Mouse (Mus musculus) MEL (cell line): ENCODE data around the gene Cst3. TPM values are rescaled to one million over a fixed set of nuclear protein-coding genes. Genes with fewer than 3 reads are reported as not detected.

Experiments used
- DNase-seq: peaks from one replicate; pipeline ENCODE4 v3.0.0; 2011; ENCODE audit warnings: low read depth, low spot score
- H3K27ac ChIP-seq: 2 replicates; pipeline ENCODE4 v1.5.1; 2012; ENCODE audit warnings: low read depth, mild to moderate bottlenecking, control low read depth, low read length, moderate library complexity; ENCODE audit not compliant: control insufficient read depth
- H3K27me3 ChIP-seq, 2 experiments: fragments of 150-350 bp in 1 of 2; sonication (generic) in 1 of 2; 2 replicates each; pipeline ENCODE4 v1.6.1; 2012; ENCODE audit warnings: low read length in 2 of 2, mild to moderate bottlenecking in 2 of 2, improper control_type of control experiment in 1 of 2, moderate library complexity in 1 of 2; ENCODE audit not compliant: insufficient read depth in 2 of 2, control insufficient read depth in 1 of 2
- H3K36me3 ChIP-seq, 2 experiments: 2 replicates each; pipeline ENCODE4 v1.6.1; 2012 to 2014; ENCODE audit warnings: low read length in 2 of 2, improper control_type of control experiment in 1 of 2, inconsistent platforms in 1 of 2, mild to moderate bottlenecking in 1 of 2; ENCODE audit not compliant: insufficient read depth in 2 of 2, control insufficient read depth in 1 of 2
- H3K4me1 ChIP-seq, 2 experiments: fragments of 150-350 bp in 1 of 2; sonication (generic) in 1 of 2; 2 replicates each; pipeline ENCODE4 v1.6.1; 2012; ENCODE audit warnings: low read length in 2 of 2, improper control_type of control experiment in 1 of 2, mild to moderate bottlenecking in 1 of 2; ENCODE audit not compliant: insufficient read depth in 2 of 2, control insufficient read depth in 1 of 2
- H3K4me3 ChIP-seq, 2 experiments: fragments of 150-350 bp in 1 of 2; sonication (generic) in 1 of 2; 2 replicates each; pipeline ENCODE4 v1.5.1; 2012; ENCODE audit warnings: low read depth in 2 of 2, low read length in 2 of 2, mild to moderate bottlenecking in 2 of 2, moderate library complexity in 2 of 2, control low read depth in 1 of 2, improper control_type of control experiment in 1 of 2; ENCODE audit not compliant: control insufficient read depth in 1 of 2, insufficient read depth in 1 of 2
- H3K79me2 ChIP-seq: 2 replicates; pipeline ENCODE4 v1.6.1; 2012; ENCODE audit warnings: mild to moderate bottlenecking, low read length, moderate library complexity; ENCODE audit not compliant: control insufficient read depth, poor library complexity, insufficient read depth
- H3K9ac ChIP-seq: 2 replicates; pipeline ENCODE4 v1.6.1; 2012; ENCODE audit warnings: low read depth, mild to moderate bottlenecking, control low read depth, low read length, moderate library complexity; ENCODE audit not compliant: control insufficient read depth, poor library complexity, severe bottlenecking
- H3K9me3 ChIP-seq: fragments of 150-350 bp; sonication (generic); replicated peaks from 2 replicates; pipeline ENCODE4 v1.6.1; 2012; ENCODE audit warnings: mild to moderate bottlenecking, low read length, improper control_type of control experiment, moderate library complexity; ENCODE audit not compliant: insufficient read depth
- BHLHE40 ChIP-seq: IDR thresholded peaks from 2 replicates; pipeline ENCODE4 v1.6.1; 2012; ENCODE audit warnings: low read depth, mild to moderate bottlenecking, inconsistent platforms, low read length, improper control_type of control experiment, borderline replicate concordance
- CHD1 ChIP-seq: IDR thresholded peaks from 2 replicates; pipeline ENCODE4 v1.6.1; 2012; ENCODE audit warnings: low read depth, mild to moderate bottlenecking, inconsistent platforms, low read length, improper control_type of control experiment
- GABPA ChIP-seq: IDR thresholded peaks from 2 replicates; pipeline ENCODE4 v1.6.1; 2012; ENCODE audit warnings: low read depth, mild to moderate bottlenecking, inconsistent platforms, low read length, improper control_type of control experiment, moderate library complexity
- GATA1 ChIP-seq: IDR thresholded peaks from 2 replicates; pipeline ENCODE4 v1.6.1; 2011; ENCODE audit warnings: low read depth, low read length, improper control_type of control experiment
- HCFC1 ChIP-seq: IDR thresholded peaks from 2 replicates; pipeline ENCODE4 v1.6.1; 2012; ENCODE audit warnings: low read depth, mild to moderate bottlenecking, inconsistent platforms, low read length, improper control_type of control experiment, moderate library complexity
- KAT2A ChIP-seq: conservative IDR thresholded peaks from 2 replicates; pipeline ENCODE4 v1.6.1; 2012; ENCODE audit warnings: low read depth, low read length, improper control_type of control experiment, inconsistent platforms
- MYB ChIP-seq: IDR thresholded peaks from 2 replicates; pipeline ENCODE4 v1.6.1; 2011; ENCODE audit warnings: mild to moderate bottlenecking, low read depth, low read length, improper control_type of control experiment
- MYC ChIP-seq: IDR thresholded peaks from 2 replicates; pipeline ENCODE4 v1.6.1; 2011; ENCODE audit warnings: low read depth, mild to moderate bottlenecking, low read length, improper control_type of control experiment, moderate library complexity
- NELFE ChIP-seq: IDR thresholded peaks from 2 replicates; pipeline ENCODE4 v1.6.1; 2011; ENCODE audit warnings: low read depth, low read length, improper control_type of control experiment
- POLR2AphosphoS2 ChIP-seq: IDR thresholded peaks from 2 replicates; pipeline ENCODE4 v1.6.1; 2011; ENCODE audit warnings: low read length, improper control_type of control experiment
- POLR2AphosphoS5 ChIP-seq: IDR thresholded peaks from 2 replicates; pipeline ENCODE4 v1.6.1; 2012; ENCODE audit warnings: low read depth, borderline replicate concordance, mild to moderate bottlenecking, inconsistent platforms, low read length, moderate library complexity, mixed read lengths
- RAD21 ChIP-seq: IDR thresholded peaks from 2 replicates; pipeline ENCODE4 v1.6.1; 2011; ENCODE audit warnings: mild to moderate bottlenecking, low read depth, low read length, improper control_type of control experiment
- TBP ChIP-seq: IDR thresholded peaks from 2 replicates; pipeline ENCODE4 v1.8.0; 2011; ENCODE audit warnings: low read depth, low read length, improper control_type of control experiment
- USF1 ChIP-seq: IDR thresholded peaks from 2 replicates; pipeline ENCODE4 v1.6.1; 2014; ENCODE audit warnings: low read depth, mild to moderate bottlenecking, inconsistent platforms, low read length, improper control_type of control experiment, moderate library complexity
- ZMIZ1 ChIP-seq: IDR thresholded peaks from 2 replicates; pipeline ENCODE4 v1.6.1; 2012; ENCODE audit warnings: low read depth, mild to moderate bottlenecking, inconsistent platforms, low read length, improper control_type of control experiment, moderate library complexity
- ZNF384 ChIP-seq: IDR thresholded peaks from 2 replicates; pipeline ENCODE4 v1.6.1; 2012; ENCODE audit warnings: low read depth, mild to moderate bottlenecking, inconsistent platforms, low read length, improper control_type of control experiment
- polyA plus RNA-seq, 2 experiments: library from polyadenylated mRNA; stranded (reverse) in 1 of 2; unstranded in 1 of 2; fragments of >175 nt in 1 of 2; fragments of >200 nt in 1 of 2; gene quantifications; 2 replicates each; pipeline versions ENCODE4 v1.2.1 to v1.2.4; 2012; ENCODE audit warnings: low replicate concordance in 2 of 2, low read depth in 1 of 2; ENCODE audit not compliant: insufficient read length in 2 of 2, insufficient read depth in 1 of 2, missing spikeins in 1 of 2
- total RNA-seq: library from RNA; depleted of rRNA; stranded (reverse); fragments of 300-350 nt; gene quantifications from 2 replicates; pipeline ENCODE4 v1.2.3, GENCODE M21; 2012

Gene Cst3
- total and polyA plus RNA-seq, 3 experiments: 114 to 122 TPM; not detected in 1

DNA sequence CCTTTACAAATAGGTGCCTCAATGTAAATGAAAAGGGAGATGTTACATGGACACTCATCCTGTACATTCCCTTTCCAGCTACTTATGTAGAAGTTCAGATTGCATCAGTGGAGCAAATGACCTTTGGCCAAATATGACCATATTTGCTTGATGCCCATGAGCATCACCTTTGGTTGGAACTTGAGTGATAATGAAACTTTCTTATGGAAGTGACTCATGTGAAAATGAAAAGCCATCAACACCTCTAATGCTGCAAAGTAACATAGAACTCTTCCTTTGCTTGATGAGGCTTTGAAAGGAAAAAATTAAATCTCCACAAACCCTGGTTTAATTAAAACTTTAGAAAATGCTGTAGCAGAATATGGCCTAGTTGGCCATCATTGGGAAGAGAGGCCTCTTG is 17.6 kb upstream of the Cst3 start:
- H3K79me2 ChIP-seq: no peaks in the 10 kb centered on the region
- no peaks in the 10 kb centered on the region for H3K27me3 ChIP-seq
- DNase-seq: no peak
- H3K36me3 ChIP-seq: no peaks in the 10 kb centered on the region
- TF ChIP-seq ZNF384 (no peak), POLR2AphosphoS2 (no peak), GATA1 (no peak), GABPA (no peak), TBP (no peak), BHLHE40 (no peak)
- H3K27ac ChIP-seq: no peak overlapping the region
- no peaks in the 10 kb centered on the region for H3K9me3 ChIP-seq
- H3K4me1 ChIP-seq: no peaks in the 10 kb centered on the region
- H3K9ac ChIP-seq: no peak overlapping the region
- H3K4me3 ChIP-seq: no peak overlapping the region

DNA sequence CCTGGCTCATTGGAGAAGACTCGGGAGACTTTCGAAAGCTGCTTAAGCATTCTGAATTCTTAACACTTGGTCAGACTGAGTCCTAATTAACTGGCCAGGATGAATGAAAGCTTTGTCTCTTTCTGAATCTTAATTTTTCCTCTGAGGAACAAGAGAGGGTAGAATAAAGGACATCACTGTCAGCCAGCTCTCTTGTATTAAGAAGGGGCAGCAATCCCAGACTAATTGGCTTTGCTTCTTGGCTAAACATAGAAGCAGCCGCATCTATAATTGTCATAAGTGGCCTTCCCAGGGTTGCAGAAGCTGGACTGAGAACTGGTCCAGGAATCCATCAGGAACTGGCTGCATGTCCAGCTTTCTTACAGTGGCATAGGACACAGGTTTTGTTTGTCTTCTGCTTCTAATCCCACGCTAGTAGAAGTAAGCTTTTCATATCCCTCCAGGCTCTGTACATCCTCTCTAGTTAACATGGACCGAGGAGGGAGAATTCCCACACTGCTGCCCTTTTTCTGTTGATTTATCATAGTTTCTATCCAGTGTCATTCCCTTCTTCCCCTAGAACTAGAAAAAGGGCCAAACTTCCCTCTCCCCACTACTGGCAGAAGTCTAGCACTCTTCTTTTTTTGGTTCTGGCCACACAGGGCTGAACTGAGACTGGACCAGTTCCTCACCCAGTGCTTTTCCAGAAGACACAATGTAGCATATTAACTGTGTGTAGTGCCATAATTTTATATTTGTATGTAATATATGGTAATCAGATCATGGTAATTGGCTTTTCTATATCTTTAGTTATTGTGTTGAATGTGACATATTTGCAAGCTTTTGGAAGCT is 14.7 kb upstream of the Cst3 start:
- H3K4me3 ChIP-seq: no peak overlapping the region
- TF ChIP-seq GABPA (no peak), CHD1 (no peak), POLR2AphosphoS5 (no peak), RAD21 (no peak), ZMIZ1 (no peak), NELFE (no peak), KAT2A (no peak), MYC (no peak), MYB (no peak), HCFC1 (no peak), USF1 (no peak)
- TF ChIP-seq, all 39 proteins: peak for 0

More for the DNA sequence above, 14.7 kb upstream of the Cst3 start:
- Histone ChIP-seq H3K9ac (no peak overlapping the region), H3K27ac (no peak overlapping the region), H3K79me2 (no peaks in the 10 kb centered on the region), H3K4me1 (no peaks in the 10 kb centered on the region), H3K27me3 (no peaks in the 10 kb centered on the region), H3K36me3 (no peaks in the 10 kb centered on the region), H3K9me3 (no peaks in the 10 kb centered on the region)
- DNase-seq: no peak
